Mouse (Mus musculus) midbrain, embryonic 11.5 days (tissue): Measurements from ENCODE around the gene Hint2. TPM values are rescaled to one million over a fixed set of nuclear protein-coding genes. Genes with fewer than 3 reads are reported as not detected.

Experiments used
- ATAC-seq: fragments of 200-750 bp; cut with Nextera tagmentation; 2 replicates; pipeline ENCODE4 v1.8.0; 2017; ENCODE audit warnings: moderate TSS enrichment, moderate library complexity; ENCODE audit not compliant: low FRiP score
- DNase-seq: peaks from one replicate; pipeline ENCODE4 v3.0.0; 2015; ENCODE audit warnings: low spot score; ENCODE audit errors: missing footprints
- H3K27ac ChIP-seq: fragments of 300-500 bp; sonication (generic); 2 replicates; pipeline ENCODE4 v1.5.1; 2014; ENCODE audit warnings: low read depth, low read length
- H3K27me3 ChIP-seq: fragments of 300-500 bp; sonication (generic); 2 replicates; pipeline ENCODE4 v1.6.1; 2014; ENCODE audit warnings: mild to moderate bottlenecking, low read length, moderate library complexity, mixed read lengths; ENCODE audit not compliant: control insufficient read depth, insufficient read depth
- H3K36me3 ChIP-seq: fragments of 300-500 bp; sonication (generic); 2 replicates; pipeline ENCODE4 v1.6.1; 2014; ENCODE audit warnings: mild to moderate bottlenecking, low read length, moderate library complexity, mixed read lengths; ENCODE audit not compliant: control insufficient read depth, insufficient read depth
- H3K4me1 ChIP-seq: fragments of 300-500 bp; sonication (generic); 2 replicates; pipeline ENCODE4 v1.6.1; 2014; ENCODE audit warnings: low read length; ENCODE audit not compliant: control insufficient read depth, insufficient read depth
- H3K4me2 ChIP-seq: fragments of 300-500 bp; sonication (generic); 2 replicates; pipeline ENCODE4 v1.6.1; 2014; ENCODE audit warnings: mild to moderate bottlenecking, moderate library complexity
- H3K4me3 ChIP-seq: fragments of 300-500 bp; sonication (generic); 2 replicates; pipeline ENCODE4 v1.5.1; 2014; ENCODE audit warnings: low read depth, low read length
- H3K9ac ChIP-seq: fragments of 300-500 bp; sonication (generic); 2 replicates; pipeline ENCODE4 v1.6.1; 2014; ENCODE audit warnings: low read length
- H3K9me3 ChIP-seq: fragments of 300-500 bp; sonication (generic); 2 replicates; pipeline ENCODE4 v1.6.1; 2016; ENCODE audit warnings: low read length; ENCODE audit not compliant: control insufficient read depth
- WGBS: fragments of 180-500 bp; shearing (Covaris S2); extraction: QIAGEN DNeasy Blood & Tissue Kit; methylation state at CpG from one replicate; pipeline ENCODE4 v1.1.7; 2014; 5-methylcytosine and 5-hydroxymethylcytosine counted together
- polyA plus RNA-seq: library from polyadenylated mRNA; unstranded; fragments of >200 nt; fragmentation: Nextera tagmentation; extraction: Ambion mirVana; gene quantifications from 2 replicates; pipeline ENCODE4 v1.2.1, GENCODE M21; 2014

The Hint2 gene
- polyA plus RNA-seq, 1 experiment from 2014 or later: 72.9 TPM

- 75% methylated on average over 9 of the region's 9 CpGs for WGBS
- Histone ChIP-seq H3K9ac (no peak overlapping the region), H3K27ac (no peak overlapping the region), H3K9me3 (no peaks in the 10 kb centered on the region), H3K4me3 (no peak overlapping the region), H3K36me3 (no peaks in the 10 kb centered on the region), H3K27me3 (no peaks in the 10 kb centered on the region), H3K4me1 (no peaks in the 10 kb centered on the region), H3K4me2 (no peak overlapping the region)
- ATAC-seq (no peak), DNase-seq (no peak)
Measured at GRCm38 (mm10) chr4:43640076-43640475, 16.2 kb downstream of the Hint2 start.

GRCm38 (mm10) chr4:43636751-43637150 lies 19.5 kb downstream of the Hint2 start:
- Histone ChIP-seq H3K27me3 (peaks cover 11% of the 10 kb centered on the region), H3K4me3 (no peak overlapping the region), H3K4me1 (peaks cover 14% of the 10 kb centered on the region), H3K4me2 (no peak overlapping the region), H3K9me3 (no peaks in the 10 kb centered on the region), H3K27ac (no peak overlapping the region), H3K36me3 (no peaks in the 10 kb centered on the region), H3K9ac (no peak overlapping the region)
- DNase-seq: no peak
- no peak for ATAC-seq
- 81% methylated on average over 6 of the region's 6 CpGs for WGBS

- H3K4me1 ChIP-seq: peaks cover 21% of the 10 kb centered on the region
- H3K4me2 ChIP-seq: no peak overlapping the region
- H3K9me3 ChIP-seq: no peaks in the 10 kb centered on the region
- no peak overlapping the region for H3K9ac ChIP-seq
- ATAC-seq: no peak
- WGBS: 85% methylated on average over 7 of the region's 7 CpGs
- no peak overlapping the region for H3K27ac ChIP-seq
- no peak for DNase-seq
- H3K27me3 ChIP-seq: peaks cover 11% of the 10 kb centered on the region
- no peak overlapping the region for H3K4me3 ChIP-seq
- no peaks in the 10 kb centered on the region for H3K36me3 ChIP-seq
Measured at GRCm38 (mm10) chr4:43634621-43635374, 21.5 kb downstream of the Hint2 start.

DNA sequence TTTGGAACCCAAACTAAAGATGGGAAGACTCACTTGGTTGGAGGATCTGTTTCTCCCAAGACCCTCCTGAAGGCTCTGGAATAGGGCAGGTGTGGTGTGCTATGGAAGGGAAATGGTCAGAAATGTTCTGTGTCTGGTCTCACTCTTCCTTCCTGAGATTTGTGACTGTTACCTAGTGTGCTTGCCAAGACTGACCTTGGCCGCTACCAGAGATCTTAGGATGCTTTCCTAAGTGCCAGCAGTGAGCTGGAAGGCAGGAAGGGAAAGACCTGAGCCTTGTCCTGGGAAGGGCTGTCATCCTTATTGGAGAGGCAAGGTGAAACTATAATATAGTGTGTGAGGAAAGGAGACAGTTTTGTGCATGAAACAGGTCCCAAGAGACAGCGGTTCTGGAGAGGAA lies 22.5 kb downstream of the Hint2 start:
- Histone ChIP-seq H3K9me3 (no peaks in the 10 kb centered on the region), H3K36me3 (no peaks in the 10 kb centered on the region), H3K4me1 (peaks cover 21% of the 10 kb centered on the region), H3K9ac (no peak overlapping the region), H3K4me3 (no peak overlapping the region), H3K27me3 (peaks cover 11% of the 10 kb centered on the region), H3K4me2 (peak overlapping the region; percentile 15; the same call in 1 of the 2 replicates), H3K27ac (no peak overlapping the region)
- DNase-seq (no peak), ATAC-seq (no peak)
- 92% methylated on average over 2 of the region's 2 CpGs for WGBS

- Histone ChIP-seq H3K4me3 (no peak overlapping the region), H3K9me3 (no peaks in the 10 kb centered on the region), H3K36me3 (no peaks in the 10 kb centered on the region), H3K4me1 (peaks cover 21% of the 10 kb centered on the region), H3K27me3 (peaks cover 12% of the 10 kb centered on the region), H3K4me2 (peak overlapping the region; percentile 15; the same call in 1 of the 2 replicates), H3K9ac (no peak overlapping the region), H3K27ac (no peak overlapping the region)
- ATAC-seq (no peak), DNase-seq (no peak)
- WGBS: 84% methylated on average over 8 of the region's 8 CpGs
Measured at GRCm38 (mm10) chr4:43633296-43633695, 23.0 kb downstream of the Hint2 start.

DNA sequence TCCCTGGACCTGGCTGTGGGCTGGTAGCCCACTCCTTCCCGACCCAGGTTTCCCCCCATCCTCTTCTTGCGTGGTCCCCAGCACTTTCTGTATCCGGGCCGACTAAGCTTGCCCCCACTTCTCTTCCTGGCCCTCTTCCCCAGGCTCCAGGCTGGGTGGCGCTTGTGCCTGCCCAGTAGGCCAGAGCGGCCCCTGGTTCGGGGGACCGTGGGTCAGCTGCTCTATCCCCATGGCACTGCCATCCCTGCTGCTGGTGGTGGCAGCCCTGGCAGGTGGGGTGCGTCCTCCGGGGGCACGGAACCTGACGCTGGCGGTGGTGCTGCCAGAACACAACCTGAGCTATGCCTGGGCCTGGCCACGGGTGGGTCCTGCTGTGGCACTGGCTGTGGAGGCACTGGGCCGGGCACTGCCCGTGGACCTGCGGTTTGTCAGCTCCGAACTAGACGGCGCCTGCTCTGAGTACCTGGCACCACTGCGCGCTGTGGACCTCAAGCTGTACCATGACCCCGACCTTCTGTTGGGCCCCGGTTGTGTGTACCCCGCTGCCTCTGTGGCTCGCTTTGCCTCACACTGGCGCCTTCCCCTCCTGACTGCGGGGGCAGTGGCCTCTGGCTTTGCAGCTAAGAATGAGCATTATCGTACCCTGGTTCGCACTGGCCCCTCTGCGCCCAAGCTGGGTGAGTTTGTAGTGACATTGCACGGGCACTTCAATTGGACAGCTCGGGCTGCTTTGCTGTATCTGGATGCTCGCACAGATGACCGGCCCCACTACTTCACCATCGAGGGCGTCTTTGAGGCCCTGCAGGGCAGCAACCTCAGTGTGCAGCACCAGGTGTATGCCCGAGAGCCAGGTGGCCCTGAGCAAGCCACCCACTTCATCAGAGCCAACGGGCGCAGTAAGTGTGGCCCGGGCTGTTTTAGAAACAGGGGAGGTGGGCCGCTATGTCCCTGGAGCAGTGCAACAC lies 24.0 kb downstream of the Hint2 start:
- peaks cover 21% of the 10 kb centered on the region for H3K4me1 ChIP-seq
- no peaks in the 10 kb centered on the region for H3K9me3 ChIP-seq
- WGBS: 42% methylated on average over 42 of the region's 42 CpGs
- H3K27ac ChIP-seq: no peak overlapping the region
- DNase-seq (no peak), ATAC-seq (peak; percentile 5; the same call in 1 of the 2 replicates)
- H3K4me3 ChIP-seq: peak overlapping the region; percentile 60
- H3K4me2 ChIP-seq: peak overlapping the region; percentile 81
- peak overlapping the region; percentile 89 for H3K9ac ChIP-seq
- peaks cover 13% of the 10 kb centered on the region for H3K27me3 ChIP-seq
- H3K36me3 ChIP-seq: no peaks in the 10 kb centered on the region

DNA sequence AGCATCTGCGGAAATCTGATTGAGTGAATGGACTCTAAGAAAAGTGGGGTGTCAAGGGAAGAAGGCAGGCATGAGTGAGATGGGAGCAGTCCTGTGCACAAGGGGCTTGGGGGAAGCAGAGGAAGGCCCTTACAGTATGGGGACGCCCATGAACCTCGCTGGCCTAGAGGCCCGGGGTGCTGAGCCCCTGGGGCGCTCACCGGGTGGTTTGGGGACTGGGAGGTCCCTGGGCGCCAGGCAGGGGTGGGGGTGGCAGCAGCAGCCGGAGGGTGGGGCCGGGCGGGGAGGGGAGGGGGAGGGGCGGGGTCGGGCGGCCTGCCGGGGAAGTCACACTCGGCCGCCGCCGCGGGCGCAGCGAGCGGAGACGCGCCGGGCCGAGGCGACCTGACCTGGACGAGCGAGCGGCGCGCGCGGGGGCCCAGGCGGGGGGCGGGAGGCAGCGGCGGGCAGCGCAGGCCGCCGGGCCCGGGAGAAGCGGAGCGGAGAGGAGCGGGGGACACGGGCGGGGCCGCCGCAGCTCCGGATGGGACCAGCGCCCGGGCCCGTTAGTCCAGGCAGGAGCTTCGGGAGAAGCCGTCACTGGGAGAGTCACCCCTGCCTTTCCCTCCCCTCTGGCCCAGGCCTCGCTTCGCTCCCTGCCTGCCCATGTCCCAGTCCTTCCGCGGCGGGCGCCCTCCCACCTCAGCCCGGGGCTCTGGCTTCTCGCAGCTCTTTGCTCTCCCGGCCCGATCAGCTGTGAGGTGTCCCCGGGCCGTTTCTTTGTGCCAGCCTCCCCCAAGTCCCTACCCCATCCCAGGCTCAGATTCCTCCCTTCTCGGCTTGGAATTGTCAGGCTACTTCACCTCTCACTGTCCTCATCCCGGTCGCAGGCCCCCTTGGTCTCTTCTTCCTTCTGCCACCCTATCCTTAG lies 25.0 kb downstream of the Hint2 start, which contains the start of gene Npr2:
TSS of gene Npr2 (plus strand) at position 890 of the 910 bp plus-strand sequence.
- ATAC-seq (peak; percentile 56), DNase-seq (peak; percentile 95)
- Histone ChIP-seq H3K4me2 (peak within 1 kb of the TSS; percentile 81), H3K36me3 (no peaks in the 10 kb centered on the region), H3K4me1 (peaks cover 21% of the 10 kb centered on the region), H3K27ac (peak within 1 kb of the TSS; percentile 65), H3K27me3 (peaks cover 13% of the 10 kb centered on the region), H3K9ac (peak within 1 kb of the TSS; percentile 89), H3K4me3 (peak within 1 kb of the TSS; percentile 60), H3K9me3 (no peaks in the 10 kb centered on the region)
- WGBS: 1% methylated on average over 33 of the region's 70 CpGs

GRCm38 (mm10) chr4:43630671-43631045 lies 25.6 kb downstream of the Hint2 start:
- Histone ChIP-seq H3K36me3 (no peaks in the 10 kb centered on the region), H3K27me3 (peaks cover 13% of the 10 kb centered on the region), H3K4me1 (peaks cover 21% of the 10 kb centered on the region), H3K9me3 (no peaks in the 10 kb centered on the region), H3K27ac (peak overlapping the region; percentile 65), H3K4me2 (peak overlapping the region; percentile 81), H3K9ac (peak overlapping the region; percentile 89), H3K4me3 (no peak overlapping the region)
- peak; percentile 23 for ATAC-seq
- 16% methylated on average over 5 of the region's 5 CpGs for WGBS
- peak; percentile 93 for DNase-seq
